Mouse (Mus musculus): ENCODE data around the gene Spcs3.
A peak's percentile ranks its signal among the peaks of the same experiment; 100 is the strongest.
"Not testable (repeated sequence)": the region's sequence is repeated elsewhere in the genome, so short reads cannot be mapped to it uniquely, and the experiment has no call there.

Spcs3 gene

DNA sequence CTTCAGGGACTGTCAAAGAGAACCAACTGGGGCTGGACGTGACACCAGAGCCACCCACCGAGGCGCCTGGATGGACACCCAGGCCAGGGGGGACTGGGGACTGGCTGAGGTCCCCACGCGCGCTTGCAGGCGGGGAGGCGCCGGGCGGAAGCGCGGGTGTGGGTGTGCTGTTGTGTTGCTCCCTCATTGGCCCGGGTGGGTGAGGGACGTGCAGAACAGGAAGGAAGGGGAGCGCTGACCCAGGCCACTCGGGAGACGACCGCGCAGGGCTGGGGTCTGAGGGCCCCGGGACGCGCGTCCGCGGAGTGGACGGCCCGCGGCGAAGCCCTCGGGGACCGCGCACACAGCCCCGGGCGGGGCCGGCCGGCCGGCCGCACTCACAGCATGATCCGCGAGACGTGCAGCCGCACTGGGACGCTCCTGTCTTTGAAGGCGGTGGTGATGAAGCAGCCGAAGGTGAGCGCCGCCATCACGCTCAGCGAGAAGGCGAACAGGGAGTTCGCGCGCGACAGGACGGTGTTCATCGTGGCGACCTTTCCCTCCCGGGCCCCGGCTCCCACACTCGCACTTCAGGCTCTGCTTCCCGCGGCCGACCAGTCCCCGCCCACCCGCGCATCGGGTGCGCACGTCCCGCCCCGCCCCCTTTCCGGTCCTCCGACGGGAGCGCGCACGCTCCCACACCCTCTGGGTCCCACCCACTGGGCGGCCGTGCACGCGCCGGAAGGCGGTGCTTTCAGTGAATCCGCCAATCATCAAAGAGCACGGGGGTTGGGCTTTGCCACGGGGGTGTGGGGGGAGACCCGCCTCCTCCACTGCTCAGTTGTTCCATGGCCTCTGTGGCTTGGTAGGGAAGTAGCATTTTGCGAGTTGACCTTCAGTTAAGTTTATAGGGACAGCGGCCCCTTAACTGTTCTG lies at the start of gene Spcs3, which contains the start of gene Asb5:
Gene Spcs3 (minus strand): TSS at position 617 of the 915 bp plus-strand sequence.
Gene Asb5 (plus strand): TSS at position 199 of the 915 bp plus-strand sequence.
- DNase-seq (ENCODE audit: low spot score), result peak; percentile 96

DNA sequence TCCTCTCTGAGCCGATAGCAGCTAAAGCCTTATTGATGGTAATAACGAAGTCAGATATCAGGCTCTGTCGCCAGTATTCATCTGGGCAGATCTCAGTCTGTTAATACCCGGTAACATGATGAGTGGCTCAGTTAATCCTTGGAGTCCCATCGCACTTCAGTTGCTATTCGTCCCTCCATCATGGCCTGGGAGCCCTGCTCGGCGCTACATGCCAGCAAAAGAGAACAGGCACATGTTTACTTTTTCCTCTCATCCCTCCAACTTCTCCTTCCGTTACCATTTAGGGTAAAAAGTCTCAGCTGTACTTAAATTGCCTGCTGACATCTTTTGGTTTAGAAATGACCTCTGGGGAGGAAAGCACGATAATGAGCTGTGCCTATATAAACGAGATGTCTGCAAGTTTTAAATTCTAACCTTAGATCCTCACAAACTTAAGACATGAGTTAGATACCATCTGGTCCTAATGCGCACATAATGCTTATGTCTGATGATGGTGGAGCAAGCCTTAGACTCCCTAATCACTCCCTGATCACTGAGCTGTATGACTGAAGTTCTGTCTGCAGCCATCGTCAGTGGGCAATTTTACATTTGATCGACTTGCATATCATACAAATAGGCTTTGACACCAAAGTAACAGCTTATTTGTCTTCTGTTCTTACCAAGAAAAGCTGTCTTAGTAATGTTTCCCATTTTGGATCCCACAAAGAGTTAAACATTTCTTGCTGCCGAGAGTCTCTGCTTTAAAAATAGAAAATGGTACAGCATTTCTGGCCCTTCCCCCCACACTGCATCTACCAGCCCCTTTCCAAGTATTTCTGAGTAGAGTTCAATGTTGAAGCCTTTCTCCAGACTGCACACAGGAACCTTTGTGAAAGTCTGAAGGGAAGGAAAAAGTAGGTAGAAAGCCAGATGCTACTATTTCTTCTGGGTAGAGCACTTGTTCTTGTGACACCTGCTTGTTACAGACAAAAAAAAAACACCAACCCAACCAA lies 41.1 kb upstream of the Spcs3 start:
- DNase-seq (ENCODE audit: low spot score), result no peak

DNA sequence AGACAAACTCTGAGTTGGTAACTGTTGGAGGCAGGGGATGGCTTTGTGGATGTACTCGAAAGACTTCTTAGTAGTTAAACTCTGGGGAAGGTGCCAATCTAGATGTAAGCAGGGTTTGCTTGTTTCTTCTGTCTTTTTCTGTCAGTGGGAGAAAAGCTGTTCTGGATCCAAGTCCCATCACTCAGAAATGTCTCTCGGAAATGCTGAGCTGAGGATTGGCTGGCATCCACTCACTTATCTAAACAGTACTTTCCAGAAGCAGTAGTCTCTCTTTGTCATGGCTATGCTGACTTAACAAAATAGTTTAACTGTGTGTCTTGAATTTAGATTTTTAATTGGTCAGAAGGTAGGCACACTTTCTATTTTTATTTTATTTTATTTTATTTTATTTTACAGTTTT lies 37.4 kb upstream of the Spcs3 start:
- DNase-seq (ENCODE audit: low spot score), result no peak

DNA sequence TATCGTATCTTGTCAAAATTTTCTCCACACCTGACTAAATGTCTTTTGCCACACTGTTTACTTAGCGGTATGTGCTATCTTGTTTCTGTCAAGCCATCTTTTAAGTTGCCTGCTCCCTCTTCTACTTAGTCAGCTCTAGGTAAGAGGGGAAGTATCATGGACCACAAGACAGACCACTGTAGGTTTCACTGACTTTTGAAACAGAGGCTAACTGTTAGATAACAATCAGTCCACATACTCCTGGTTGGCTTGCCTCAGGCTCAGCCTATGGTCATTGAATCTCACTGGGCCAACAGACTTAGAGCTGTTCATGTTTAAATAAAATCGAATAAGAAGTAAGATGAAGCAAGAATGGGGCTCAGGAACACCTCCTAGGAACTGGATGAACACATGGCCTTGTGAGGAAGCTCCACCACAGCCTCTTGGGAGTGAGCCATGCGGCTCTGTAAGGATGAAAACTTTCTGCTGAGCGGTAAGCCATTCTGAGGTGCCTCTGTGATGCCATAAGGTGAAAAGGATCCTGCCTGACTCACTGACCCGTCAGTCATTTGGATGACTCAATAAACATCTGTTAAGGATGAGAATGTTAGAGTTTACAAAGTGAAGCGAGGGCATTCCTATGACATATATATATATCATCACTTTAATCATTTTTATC lies 35.9 kb upstream of the Spcs3 start:
- DNase-seq (ENCODE audit: low spot score), result no peak

DNA sequence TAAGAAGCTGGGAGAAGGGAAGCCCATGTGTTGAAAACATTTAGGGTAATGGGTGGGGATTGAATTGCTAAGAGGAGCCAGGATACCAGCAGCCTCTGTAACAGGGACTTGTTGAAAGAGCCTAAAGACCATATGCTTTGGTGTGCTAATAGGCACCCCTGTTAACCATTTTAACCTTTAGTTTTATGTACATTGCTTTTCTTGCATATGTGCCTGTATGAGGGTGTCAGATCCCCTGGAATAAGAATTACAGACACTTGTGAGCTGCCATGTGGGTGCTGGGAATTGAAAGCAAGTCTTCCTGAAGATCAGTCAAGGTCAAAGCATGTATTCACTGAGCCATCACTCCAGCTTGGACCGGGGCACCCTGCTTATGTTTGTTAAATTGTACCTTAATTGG lies 35.4 kb upstream of the Spcs3 start:
- no peak for DNase-seq (ENCODE audit: low spot score)

DNA sequence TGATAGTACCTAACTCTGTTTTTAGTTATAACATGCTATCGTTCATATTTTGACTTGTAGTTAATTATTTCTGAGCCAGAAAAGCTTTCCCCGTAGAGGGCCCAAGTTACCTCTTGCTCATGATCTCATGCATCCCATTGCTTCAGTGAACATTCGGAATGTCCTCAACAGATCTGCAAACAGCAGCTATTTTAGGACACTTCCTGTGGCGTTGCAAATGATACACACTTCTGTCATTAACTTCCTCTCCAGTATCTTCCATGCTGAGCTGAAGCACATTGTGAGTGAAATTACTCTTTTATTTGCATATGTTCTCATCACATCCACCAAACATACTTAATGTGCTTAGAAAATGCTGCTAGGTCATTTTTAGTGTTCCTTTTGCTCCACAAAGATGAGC lies 32.3 kb upstream of the Spcs3 start:
- no peak for DNase-seq (ENCODE audit: low spot score)

DNA sequence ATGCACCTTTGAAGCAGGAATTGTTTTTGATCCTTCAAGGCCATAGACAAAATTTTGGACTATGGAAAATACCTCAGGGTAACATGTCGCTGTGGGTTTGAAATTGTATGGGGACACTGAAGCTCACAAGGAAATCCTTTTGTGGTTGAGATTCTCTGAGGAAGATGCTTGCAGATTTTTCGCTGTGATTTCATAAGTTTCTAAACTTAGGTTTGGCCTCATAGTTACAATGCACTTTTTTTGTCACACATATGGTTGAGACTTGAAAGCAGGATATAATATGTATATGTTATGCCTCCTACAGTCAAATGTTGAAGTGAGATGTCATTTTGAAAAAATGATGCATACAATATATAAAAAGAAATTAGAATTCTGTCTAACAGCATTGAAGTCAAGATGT lies 25.1 kb upstream of the Spcs3 start:
- no peak for DNase-seq (ENCODE audit: low spot score)

DNA sequence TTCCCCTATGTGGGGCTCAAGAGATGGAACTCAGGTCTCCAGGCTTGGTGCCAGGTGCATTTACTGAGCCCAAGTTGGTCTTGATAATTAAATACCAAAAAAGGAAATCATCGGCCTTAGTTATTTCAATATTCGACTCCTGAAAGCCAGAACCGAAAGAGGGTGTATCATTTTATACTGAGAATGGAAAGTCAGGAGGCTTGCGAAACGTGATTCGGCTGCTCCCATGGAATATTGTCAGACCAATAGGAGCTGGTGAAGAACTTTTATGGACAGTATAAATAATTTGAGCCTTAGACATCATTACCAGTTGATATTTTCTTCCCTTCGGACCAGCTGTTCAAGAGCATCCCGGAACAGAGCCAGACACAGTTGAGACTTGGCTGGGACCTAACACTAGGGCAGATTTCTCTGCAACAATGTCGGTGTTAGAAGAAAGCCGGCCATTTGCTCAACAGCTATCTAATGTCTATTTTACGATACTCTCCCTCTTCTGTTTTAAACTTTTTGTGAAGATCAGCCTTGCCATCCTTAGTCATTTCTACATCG lies 20.3 kb upstream of the Spcs3 start:
- DNase-seq (ENCODE audit: low spot score), result no peak

DNA sequence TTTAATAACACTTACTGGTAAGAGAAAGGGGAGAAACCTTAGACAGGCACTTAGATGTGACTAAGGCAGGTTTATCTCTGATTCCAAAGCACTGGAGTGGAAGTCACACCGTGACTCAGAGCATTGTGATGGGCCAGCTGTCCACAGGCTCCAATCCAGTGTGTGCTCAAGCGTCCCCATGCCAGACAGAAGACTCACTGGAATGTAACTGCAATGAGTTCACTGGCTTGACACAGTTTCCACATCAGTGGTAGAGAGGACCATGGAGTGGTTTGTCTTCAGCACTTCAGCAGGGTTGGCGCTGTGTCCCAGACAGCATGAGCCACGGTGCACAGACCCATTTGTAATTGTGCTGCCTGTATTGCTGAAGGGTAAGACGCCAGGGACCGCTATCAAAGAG lies 18.6 kb upstream of the Spcs3 start:
- DNase-seq (ENCODE audit: low spot score), result no peak

DNA sequence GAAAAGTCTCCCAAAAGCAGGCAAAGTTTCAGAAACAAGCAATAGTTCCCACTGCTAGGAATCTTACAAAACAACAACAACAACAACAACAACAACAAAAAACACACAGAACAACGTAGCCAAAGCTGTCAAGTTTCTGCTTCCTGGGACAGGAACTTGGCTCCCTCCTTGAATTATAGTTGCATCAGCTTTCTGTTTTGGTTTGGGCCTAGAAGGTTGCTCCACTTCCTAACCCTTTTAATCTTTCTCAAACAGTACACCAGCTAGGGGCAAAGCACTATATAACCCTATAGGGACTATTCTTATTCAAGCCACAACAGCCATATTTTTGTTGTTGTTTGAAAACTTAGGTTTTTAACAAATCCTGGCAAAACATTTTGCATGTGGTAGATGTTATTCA lies 11.5 kb upstream of the Spcs3 start:
- no peak for DNase-seq (ENCODE audit: low spot score)

DNA sequence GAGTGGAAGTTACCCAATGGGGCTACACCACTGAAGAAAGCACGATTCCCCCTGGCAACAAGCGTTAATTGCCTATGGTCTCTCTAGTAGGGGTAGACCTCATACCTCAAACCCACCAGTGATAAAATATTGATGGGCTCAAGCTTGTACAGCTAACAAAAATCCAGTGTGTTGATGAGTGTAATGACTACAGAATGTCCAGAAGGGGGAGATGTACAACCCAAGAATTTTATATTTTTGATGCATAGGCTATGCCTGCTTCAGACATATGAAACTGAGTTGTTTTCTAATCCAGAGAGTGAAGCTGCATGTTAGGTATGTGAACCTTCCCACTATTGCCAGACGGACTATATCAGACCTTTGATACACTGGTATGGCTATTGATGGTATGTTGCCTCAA lies 7.5 kb upstream of the Spcs3 start:
- no peak for DNase-seq (ENCODE audit: low spot score)

DNA sequence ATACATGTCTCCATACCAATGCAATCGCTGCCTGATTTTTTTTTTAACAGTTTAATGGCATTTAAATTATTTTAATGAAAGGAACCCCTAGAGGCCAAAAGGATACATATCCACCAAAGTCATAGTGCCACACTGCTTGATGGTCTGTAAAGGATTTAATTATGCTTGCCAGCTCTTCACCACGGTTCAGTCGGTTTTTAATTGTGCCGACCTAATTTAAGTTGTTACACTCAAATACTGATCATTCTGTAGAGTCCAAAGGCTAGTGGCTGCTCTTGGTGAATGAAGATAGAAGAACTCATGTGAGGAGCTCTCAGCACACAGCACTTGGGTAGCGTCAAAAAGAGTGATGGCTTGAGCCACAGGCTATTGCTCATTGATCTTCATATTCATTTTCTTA lies 5.4 kb upstream of the Spcs3 start:
- no peak for DNase-seq (ENCODE audit: low spot score)

DNA sequence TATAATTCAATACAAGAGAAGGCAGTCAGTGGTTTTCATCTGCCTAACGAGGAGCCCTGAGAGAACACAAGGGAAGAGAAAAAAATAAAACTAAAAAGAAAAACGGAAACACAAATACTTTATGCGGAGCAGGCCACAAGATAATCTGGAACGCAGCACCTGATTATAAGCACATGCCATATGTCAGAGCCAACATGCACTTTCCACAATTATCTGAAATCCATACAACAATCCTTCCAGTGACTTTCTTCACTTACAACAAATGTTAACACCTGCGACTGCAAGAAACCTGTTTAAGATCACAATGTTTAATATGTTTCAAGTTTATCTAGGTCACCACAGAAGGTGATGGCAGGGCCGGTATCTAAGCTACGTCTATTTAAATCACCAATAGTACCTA lies 1.2 kb downstream of the Spcs3 start:
- DNase-seq (ENCODE audit: low spot score), result no peak

DNA sequence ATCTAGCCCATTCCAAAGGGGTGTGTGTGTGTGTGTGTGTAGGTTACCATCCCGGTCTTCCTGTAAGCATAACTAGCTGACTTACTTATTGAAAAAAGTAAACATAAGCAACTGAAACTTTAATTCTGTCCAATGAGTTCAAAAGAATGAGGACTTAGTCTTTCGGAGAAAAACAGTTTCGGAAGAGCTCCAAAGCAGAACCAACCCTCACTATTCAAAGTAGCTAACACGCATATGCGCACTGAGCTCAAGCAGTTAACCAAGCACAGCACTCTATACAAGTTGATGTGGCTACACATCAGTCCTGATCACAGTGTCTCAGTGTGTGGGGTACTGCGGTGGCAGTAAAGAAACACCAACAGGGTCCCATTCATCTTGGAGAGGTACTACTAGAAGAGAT lies 3.1 kb downstream of the Spcs3 start:
- DNase-seq (ENCODE audit: low spot score), result no peak

DNA sequence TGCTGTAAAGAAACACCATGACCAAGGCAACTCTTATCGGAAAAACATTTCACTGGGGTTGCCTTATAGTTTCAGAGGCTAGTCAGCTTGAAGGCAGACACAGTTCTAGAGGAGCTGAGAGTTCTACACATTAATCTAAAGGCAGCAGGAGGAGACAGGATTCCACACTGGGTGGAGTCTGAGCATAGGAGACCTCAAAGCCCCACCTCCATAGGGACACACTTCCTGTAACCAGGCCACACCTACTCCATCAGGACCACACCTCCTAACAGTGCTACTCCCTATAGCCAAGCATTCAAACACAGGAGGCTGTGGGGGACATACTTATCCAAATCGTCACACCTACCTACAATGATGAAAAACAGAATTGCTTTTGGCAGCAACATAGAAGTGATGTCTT lies 4.2 kb downstream of the Spcs3 start:
- DNase-seq (ENCODE audit: low spot score), result no peak

DNA sequence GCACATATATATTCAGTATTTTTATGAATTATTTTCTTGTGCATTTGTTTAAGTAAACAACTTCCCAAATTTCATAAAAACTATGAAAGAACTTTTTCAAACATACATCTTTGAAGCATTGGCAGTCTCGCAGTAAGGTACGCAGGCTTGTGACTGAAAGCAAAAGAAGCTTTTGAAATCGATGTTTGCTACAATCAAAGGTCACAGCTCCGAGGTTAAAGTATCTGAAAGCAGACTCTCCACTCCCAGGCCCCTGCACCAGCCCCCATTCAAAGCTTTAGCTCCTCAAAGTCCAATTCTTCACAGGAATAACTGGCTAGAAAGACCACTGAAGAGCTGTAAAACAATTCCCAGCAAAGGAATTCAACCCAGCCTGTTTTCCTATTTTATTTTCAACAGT lies 9.3 kb downstream of the Spcs3 start:
- no peak for DNase-seq (ENCODE audit: low spot score)

DNA sequence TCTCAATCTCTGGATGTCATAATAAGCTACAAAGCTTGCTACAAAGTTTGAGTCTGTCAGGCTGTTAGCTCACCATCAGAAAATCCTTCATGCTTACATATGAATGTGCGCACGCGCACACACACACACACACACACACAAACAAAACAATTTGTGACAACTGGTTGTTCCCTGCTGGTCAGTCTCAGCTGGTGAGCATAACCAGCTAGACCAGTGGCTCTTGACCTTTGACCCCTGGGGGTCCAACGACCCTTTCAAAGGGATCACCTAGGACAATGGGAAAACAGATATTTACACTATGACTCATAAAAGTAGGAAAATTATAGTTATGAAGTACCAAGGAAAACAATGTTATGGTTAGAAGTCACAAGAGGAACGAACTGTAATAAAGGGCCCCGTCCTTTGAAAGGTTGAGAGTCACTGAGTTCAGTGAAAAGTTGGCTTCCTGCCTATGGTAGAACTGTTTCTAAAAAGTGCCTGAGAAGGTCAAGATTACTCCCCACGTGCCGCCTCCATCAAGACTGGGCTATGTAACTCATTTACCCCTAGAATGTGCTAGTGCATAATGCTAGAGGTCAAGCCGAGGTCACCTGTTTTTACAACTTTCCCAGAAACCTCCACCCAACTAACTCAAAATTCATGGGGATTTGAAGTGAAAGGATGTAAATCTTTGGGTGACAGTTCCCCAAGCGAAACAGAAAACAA lies 10.9 kb downstream of the Spcs3 start:
- DNase-seq (ENCODE audit: low spot score), result no peak

DNA sequence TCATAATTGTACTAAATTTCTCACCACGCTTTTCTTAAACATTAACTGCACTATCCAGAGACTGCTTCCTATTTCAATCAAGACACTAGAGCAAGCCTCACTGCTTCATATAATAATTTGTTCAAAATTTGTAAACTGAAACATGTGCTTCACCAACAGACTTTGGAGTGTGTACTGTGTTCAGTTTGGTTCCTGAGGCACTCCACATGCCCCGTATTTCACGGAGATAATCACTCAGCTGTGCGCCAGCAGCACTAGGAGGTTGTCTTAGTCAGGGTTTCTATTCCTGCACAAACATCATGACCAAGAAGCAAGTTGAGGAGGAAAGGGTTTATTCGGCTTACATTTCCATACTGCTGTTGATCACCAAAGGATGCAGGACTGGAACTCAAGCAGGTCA lies 17.6 kb downstream of the Spcs3 start:
- not testable (repeated sequence) for DNase-seq (ENCODE audit: low spot score)

DNA sequence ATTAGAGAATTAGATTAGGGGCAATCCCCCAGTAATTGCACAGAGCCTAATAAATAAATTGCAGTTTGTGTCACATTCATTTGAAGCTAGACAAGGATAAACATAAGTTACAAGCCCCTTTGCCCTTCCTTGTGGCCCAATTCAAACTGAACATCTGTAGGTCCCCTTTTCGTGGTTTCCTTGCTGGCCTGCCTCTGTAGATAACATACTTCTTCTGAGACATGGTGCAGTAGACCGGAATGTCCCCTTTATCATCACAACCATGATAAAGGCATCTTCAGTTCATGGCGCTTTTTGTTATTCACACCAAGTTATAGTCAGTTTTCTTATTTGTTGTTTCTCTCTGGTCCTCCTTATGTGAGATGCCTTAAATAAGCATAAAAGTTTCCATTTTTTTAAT lies 18.0 kb downstream of the Spcs3 start:
- no peak for DNase-seq (ENCODE audit: low spot score)

DNA sequence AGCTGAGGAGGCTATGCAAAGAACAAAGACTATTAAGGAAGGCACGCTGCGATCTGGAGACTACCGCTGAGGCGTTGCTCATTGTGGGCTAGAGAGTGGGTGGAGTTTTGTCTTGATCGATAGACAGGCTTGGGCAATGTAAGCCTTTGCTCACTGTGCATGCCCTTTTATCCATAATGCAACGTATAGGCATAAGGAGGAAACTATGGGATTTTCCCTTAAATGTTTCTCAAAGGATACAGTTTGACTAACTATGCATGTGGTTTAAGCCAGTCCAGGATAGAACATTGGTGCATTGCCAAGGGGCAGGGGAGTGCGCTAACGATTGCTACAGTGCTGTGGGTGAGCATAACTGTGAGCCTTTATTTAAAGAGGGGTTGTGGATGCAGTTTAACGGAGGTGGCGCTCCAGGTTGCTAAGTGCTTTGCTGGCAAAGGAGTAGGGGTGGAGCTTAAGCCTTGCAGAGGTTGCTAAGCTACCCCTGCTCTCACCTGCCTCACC lies 20.5 kb downstream of the Spcs3 start:
- DNase-seq (ENCODE audit: low spot score), result no peak

DNA sequence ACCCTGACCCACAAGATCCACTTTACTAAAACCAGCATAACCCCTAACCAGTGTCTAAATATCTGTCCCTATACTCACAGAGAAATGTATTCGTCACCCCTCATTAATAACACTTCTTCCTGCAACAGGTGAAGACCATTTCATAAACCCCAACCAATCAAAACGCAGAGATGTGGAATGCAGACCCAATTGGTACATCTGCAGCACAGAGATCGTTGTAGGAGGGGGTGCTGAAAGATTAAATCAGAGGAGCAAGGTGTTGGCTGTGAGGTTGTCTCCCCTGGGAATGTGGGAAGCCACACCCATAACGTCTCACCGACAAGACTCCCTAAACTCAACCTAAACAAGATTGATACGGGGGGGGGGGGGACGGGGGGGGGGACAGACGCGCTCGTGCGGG lies 21.0 kb downstream of the Spcs3 start:
- DNase-seq (ENCODE audit: low spot score), result no peak
